Mouse (Mus musculus) frontal cortex, postnatal 25 days (tissue): ENCODE measurements at regions not wholly inside any gene's neighbourhood (a gene's known extent, or its start where the extent isn't known, plus 50 kb on each side); places are given as distances from the start of the nearest gene placed in this dataset.

Experiments
- DNase-seq, 2 experiments: peaks; one replicate each; pipeline ENCODE4 v3.0.0; 2022; ENCODE audit warnings: low spot score in 2 of 2

GRCm38 (mm10) chr8:15487579-15487978, 441.7 kb upstream of the BB014433 start:
- DNase-seq: no peak

DNA sequence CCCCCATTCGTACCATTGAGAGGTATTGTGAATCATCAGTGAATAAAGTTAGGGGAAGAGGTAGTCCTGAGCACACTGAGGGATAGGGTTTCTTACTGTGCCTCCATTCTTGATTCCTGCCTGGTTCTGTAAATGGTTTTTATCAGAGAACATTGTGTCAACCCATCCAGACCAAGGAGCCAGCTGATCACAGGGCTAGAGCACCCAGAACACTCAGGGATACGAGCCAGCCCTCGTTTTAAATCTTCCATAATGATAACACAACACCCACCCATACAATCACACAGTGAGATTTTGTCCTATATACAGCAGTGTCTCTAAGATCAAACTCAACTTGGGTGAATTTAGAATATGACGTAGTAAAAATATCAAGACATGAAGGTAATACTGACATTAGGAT, 424.7 kb upstream of the BB014433 start:
- DNase-seq: no peak

DNA sequence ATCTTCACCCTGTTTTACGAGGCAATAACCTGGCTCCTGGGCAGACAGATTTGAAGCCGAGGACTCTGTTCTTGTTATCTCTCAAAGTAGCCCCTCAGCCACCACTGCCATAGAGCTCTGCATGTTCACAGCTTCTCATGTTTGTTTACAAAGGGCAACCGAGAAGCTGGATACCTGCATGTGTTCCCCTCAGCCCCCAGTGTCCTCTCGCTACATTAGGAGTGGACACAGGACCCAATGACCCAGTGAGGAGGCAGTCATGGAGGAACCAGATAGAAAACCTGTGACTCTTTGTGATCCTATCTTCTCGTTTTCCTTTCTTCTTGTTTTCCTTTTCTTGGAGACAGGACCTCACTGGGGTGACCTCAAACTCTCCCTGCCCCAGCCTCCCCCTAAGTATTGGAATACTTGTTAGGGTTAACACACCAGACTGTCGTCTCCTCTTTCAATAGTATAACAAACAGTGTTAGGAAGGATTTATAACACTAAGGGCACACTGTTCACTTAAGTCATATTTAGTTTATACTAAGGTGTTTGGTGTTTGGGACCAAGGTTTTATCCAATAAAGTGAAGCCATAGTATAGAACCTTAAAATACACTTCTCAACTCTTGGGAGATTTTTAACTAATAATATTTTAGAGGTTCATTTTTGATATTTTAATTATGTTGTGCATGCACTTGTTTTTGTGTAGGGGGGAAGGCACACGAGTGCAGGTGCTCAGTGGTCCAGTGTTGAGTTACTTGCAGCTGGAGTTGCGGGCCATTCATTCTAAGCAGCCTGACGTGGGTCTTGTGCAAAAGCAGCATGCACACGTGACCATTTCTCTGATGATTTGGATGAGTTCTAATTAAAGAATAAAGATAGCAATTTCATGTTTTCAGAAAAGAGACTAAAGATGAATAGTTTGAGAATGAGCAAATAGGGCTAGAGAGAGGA, 422.9 kb upstream of the BB014433 start:
- DNase-seq: no peak

DNA sequence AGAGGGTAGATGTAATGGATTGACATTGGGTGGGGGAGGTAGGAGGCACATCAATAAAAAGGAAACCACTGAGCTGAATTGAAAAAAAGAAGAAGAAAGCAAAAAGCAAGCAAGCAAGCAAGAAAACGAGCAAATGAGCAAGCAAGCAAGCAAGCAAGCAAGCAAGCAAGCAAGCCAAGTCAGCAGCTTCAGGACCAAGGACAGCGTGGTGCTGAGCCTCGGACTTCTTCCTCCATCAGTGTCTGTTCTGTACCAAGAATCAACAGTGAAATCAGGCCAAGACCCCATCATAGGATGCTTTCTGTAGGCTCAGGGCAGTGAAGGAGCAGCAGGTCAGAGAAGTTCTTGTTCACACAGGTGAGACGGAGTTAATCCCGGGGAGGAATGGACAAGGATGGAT, 392.7 kb upstream of the BB014433 start:
- no peak for DNase-seq

GRCm38 (mm10) chr8:15394722-15395115, 348.8 kb upstream of the BB014433 start:
- no peak for DNase-seq

- no peak for DNase-seq
Measured at GRCm38 (mm10) chr8:15393936-15394721, 348.3 kb upstream of the BB014433 start.

GRCm38 (mm10) chr8:15392056-15392455, 346.2 kb upstream of the BB014433 start:
- no peak for DNase-seq

- no peak for DNase-seq
Measured at GRCm38 (mm10) chr8:15388791-15389190, 342.9 kb upstream of the BB014433 start.

GRCm38 (mm10) chr8:15367063-15367462, 321.2 kb upstream of the BB014433 start:
- DNase-seq: no peak

DNA sequence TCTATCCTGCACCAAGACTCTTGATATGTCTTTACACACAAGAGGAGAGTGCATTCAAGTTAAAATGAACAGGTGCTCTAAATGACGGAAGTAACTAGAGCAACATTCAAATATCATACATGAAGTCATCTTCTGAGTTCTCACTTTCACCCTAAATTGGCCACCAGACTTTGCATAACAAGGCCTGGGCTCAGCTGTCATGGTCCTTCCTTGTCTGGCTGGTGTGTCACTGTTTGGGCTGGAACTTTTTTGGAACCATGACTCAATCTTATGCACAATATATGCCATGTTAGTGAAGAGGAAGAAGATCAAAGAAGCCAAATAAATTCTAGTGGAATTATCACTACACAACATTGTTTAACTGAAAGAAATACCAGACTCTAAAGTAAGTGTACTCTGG, 318.7 kb upstream of the BB014433 start:
- DNase-seq: no peak

DNA sequence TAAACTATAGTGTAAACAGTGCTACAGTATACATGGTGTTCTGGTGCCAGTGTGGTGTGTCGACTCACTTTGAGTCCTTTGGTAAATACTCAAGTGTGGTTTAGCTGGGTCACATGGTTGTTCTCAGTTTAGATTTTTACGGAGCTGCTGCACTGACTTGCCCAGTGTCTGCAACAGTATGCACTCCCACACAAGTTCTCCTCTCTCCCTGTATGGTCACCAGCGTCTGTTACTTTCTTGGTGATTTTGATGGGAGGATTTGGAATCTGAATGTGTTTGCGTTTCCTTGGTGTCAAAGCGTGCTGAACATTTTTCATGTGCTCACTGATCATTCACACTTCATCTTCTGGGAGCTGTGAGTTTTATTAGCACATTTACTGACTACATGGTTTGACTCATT, 298.3 kb upstream of the BB014433 start:
- DNase-seq: no peak

DNA sequence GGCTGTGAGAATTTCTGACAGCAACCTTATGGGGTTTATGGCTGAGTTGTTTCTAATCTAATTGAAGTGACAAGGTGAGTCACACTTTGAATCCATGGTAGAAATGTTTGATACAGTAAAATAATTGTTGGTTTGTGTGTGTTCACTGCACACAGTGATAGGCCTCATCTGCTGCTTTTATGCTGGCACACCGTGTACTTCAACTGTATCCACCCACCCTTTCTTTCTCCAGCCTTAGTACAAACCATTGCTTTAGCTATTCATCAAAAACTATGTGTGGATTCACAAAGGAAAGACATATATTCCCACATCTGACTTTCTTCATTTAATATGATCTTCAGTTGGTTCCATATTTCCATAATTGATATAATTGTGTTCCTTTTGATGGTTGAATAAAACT, 297.7 kb upstream of the BB014433 start:
- DNase-seq: no peak

DNA sequence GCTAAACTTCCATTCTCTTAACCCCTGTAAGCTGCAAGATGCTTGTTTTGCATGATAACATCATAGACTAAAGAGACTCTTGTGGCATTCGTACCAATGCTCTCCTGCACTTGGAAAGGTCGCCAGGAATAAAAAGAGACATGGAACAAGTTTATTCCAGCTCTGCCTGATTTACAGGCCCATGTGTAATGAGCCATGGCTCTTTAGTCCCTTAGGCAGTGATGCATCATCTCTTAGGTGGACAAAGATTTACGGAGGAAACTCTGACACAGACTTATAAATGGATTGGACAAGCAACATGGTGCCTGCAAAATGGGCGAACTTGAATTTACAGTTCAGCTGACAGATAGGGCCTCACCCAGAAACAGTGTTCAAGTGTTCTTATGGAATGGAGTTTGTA, 288.7 kb upstream of the BB014433 start:
- no peak for DNase-seq

GRCm38 (mm10) chr8:15327312-15327711, 281.4 kb upstream of the BB014433 start:
- DNase-seq: no peak

GRCm38 (mm10) chr8:15323421-15323820, 277.5 kb upstream of the BB014433 start:
- DNase-seq: no peak

DNA sequence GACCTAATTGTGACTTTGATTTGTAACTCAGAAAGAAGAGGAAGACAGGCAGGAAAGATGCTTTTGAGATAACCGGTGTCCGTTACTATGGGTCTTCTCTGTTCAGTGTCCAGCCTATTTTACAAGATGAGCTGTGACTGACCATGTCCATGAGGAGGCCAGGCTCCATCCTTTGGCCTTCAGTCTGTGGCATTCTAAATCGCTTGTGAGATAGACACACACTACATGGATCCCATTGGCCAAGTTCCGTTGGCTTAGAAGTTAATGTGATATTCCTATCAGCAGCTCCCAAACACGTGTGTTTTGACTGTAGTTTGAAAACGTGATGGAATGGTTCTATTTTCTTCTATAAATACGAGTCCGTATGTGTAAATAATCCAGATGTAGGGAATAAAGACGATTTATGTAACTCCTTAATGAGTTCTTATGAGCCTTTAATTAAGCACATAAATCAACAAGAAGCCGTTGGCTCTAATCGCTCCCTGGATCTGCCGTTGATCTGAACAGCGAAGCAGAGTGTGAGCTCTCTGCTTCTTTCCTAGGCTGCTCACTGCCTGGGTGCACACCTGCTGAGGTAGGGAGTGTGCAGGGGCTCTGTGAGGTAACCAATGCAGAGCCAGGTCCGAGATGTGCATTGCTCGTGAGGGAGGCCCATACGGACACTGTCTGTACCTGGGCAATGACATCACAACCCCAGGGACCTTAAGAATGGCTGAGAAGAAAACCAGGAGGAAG, 272.4 kb upstream of the BB014433 start:
- DNase-seq: no peak

DNA sequence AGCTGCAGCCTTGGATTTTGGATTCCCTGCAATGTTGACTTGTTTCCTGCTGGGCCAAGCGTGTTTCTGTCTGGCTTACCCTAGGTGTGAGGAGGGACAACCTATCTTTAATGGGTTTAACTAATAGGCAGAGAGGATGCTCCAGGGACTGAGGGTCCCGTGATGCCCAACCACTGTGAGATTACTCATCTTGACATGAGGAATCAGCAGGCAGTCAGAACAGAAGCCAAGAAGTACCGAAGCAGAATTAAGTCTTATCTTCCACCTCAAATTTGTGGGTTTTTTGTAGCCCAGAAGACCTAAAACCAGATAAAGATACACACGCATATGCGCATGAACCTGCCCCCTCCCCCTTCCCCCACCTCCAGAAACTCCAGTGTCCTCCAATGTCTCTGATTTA, 267.6 kb upstream of the BB014433 start:
- no peak for DNase-seq

DNA sequence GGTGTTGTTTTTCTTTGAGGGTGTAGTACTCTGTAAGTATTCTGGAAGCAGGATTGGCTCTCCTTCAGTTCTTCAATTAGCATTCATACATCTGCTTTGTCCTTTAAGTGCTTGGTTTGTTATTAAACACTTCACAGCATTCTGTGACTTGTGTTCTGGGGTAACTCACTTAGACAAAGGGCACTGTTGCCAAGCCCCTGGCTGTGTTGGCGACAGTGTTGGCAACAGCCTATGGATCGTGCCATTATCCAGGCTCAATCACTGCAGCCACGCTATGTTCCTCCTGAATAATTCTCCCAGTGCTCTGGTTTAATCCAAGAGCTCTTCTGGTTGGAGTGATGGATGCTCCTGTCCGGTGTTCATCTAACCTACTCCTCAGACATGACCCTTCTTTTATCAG, 265.6 kb upstream of the BB014433 start:
- no peak for DNase-seq

DNA sequence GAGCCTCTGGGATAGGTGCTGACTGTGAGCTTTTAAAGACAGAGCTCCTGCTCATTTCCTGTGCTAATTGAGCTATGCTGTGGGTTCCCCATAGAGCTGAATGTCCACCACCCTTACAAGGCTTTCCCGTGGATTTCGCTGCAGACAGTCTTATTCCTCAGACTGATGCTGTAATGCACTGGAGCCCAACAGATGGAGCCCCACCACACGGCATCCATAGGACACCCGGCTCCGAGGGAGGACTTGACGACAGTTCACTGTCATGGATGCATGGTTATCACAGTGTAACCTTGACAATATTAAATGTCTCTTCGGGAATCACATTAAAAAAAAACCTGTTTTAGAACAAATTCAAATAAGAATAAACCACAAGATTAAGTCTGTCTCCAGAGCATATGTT, 265.2 kb upstream of the BB014433 start:
- no peak for DNase-seq

DNA sequence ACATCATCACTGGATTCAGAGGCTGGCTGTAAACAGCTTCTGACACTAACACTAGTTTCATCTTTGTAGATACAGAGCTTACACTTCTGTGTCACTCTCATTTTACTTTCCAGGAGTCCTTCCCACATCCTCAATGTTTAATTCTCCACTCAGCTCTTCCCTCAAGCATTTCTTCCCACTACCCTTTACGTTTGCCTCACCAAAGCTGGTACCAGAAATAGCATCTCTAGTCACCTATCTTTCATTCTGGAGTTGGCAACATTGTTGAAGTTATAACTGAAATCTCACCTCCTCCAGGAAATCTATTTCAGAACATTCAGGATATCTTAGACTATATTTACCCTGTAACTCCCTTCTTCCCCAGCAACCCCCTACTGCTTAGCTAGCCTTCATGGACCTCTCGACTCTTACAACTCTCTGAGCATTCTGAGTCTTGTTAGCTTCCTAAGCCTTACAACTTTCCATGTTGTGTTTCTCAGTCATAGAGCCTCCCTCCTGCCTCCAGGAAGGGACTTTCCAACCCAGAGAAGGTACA, 258.3 kb upstream of the BB014433 start:
- DNase-seq: no peak

GRCm38 (mm10) chr8:15273775-15274174, 227.9 kb upstream of the BB014433 start:
- DNase-seq: no peak
